Mouse (Mus musculus) midbrain, embryonic 14.5 days (tissue): ENCODE results near the gene Mapk10. TPM values are rescaled to one million over a fixed set of nuclear protein-coding genes. Genes with fewer than 3 reads are reported as not detected.

Source experiments
- ATAC-seq: fragments of 200-750 bp; cut with Nextera tagmentation; 2 replicates; pipeline ENCODE4 v1.8.0; 2017; ENCODE audit warnings: moderate number of reproducible peaks, moderate library complexity; ENCODE audit not compliant: low FRiP score, low TSS enrichment
- DNase-seq: peaks from one replicate; pipeline ENCODE4 v3.0.0-alpha.2; 2015
- H3K27ac ChIP-seq: fragments of 300-500 bp; sonication (generic); replicated peaks from 2 replicates; pipeline ENCODE4 v1.5.1; 2014; ENCODE audit warnings: mild to moderate bottlenecking, low read depth, low read length, moderate library complexity
- H3K27me3 ChIP-seq: fragments of 300-500 bp; sonication (generic); 2 replicates; pipeline ENCODE4 v1.6.1; 2014; ENCODE audit warnings: low read length, control low read depth, mixed read lengths; ENCODE audit not compliant: control insufficient read depth, insufficient read depth
- H3K36me3 ChIP-seq: fragments of 300-500 bp; sonication (generic); 2 replicates; pipeline ENCODE4 v1.6.1; 2014; ENCODE audit warnings: low read length, control low read depth; ENCODE audit not compliant: control insufficient read depth, insufficient read depth
- H3K4me1 ChIP-seq: fragments of 300-500 bp; sonication (generic); 2 replicates; pipeline ENCODE4 v1.6.1; 2014; ENCODE audit warnings: mild to moderate bottlenecking, antibody characterized with exemption, low read length, control low read depth; ENCODE audit not compliant: control insufficient read depth, insufficient read depth
- H3K4me2 ChIP-seq: fragments of 300-500 bp; sonication (generic); 2 replicates; pipeline ENCODE4 v1.6.1; 2014; ENCODE audit warnings: mild to moderate bottlenecking, low read length, moderate library complexity
- H3K4me3 ChIP-seq: fragments of 300-500 bp; sonication (generic); replicated peaks from 2 replicates; pipeline ENCODE4 v1.5.1; 2014; ENCODE audit warnings: low read depth, low read length
- H3K9ac ChIP-seq: fragments of 300-500 bp; sonication (generic); replicated peaks from 2 replicates; pipeline ENCODE4 v1.6.1; 2014; ENCODE audit warnings: mild to moderate bottlenecking, low read length, moderate library complexity
- H3K9me3 ChIP-seq: fragments of 300-500 bp; sonication (generic); 2 replicates; pipeline ENCODE4 v1.6.1; 2016; ENCODE audit warnings: low read length, control low read depth, mixed read lengths; ENCODE audit not compliant: control insufficient read depth
- WGBS: fragments of 180-500 bp; shearing (Covaris S2); extraction: QIAGEN DNeasy Blood & Tissue Kit; methylation state at CpG from one replicate; pipeline ENCODE4 v1.1.7; 2014; 5-methylcytosine and 5-hydroxymethylcytosine counted together
- polyA plus RNA-seq: library from polyadenylated mRNA; unstranded; fragments of >200 nt; fragmentation: Nextera tagmentation; extraction: Ambion mirVana; gene quantifications from 2 replicates; pipeline ENCODE4 v1.2.1, GENCODE M21; 2014

Mapk10 gene
- polyA plus RNA-seq, 1 experiment from 2014 or later = 132 TPM

GRCm38 (mm10) chr5:103177010-103177409 lies 34.1 kb downstream of the Mapk10 start:
- Histone ChIP-seq H3K4me3 (no peak overlapping the region), H3K9ac (no peak overlapping the region; the same call in 1 of the 2 replicates), H3K27ac (peak overlapping the region; percentile 79), H3K27me3 (no peaks in the 10 kb centered on the region), H3K9me3 (no peaks in the 10 kb centered on the region), H3K4me1 (peaks cover 17% of the 10 kb centered on the region), H3K36me3 (no peaks in the 10 kb centered on the region), H3K4me2 (peak overlapping the region; percentile 9; the same call in 1 of the 2 replicates)
- DNase-seq (peak; percentile 75), ATAC-seq (no peak)
- WGBS = 11% methylated on average over 5 of the region's 5 CpGs

- H3K27ac ChIP-seq = no peak overlapping the region
- H3K4me3 ChIP-seq = no peak overlapping the region
- WGBS = 88% methylated on average over 7 of the region's 7 CpGs
- H3K36me3 ChIP-seq = no peaks in the 10 kb centered on the region
- no peak overlapping the region for H3K4me2 ChIP-seq
- ATAC-seq = no peak
- DNase-seq = no peak
- H3K9me3 ChIP-seq = no peaks in the 10 kb centered on the region
- no peak overlapping the region for H3K9ac ChIP-seq
- H3K4me1 ChIP-seq = peaks cover 17% of the 10 kb centered on the region
- no peaks in the 10 kb centered on the region for H3K27me3 ChIP-seq
These were observed 35.1 kb downstream of the Mapk10 start for GRCm38 (mm10) chr5:103175989-103176388.

GRCm38 (mm10) chr5:103174607-103175006 lies 36.5 kb downstream of the Mapk10 start:
- no peak overlapping the region for H3K4me2 ChIP-seq
- H3K36me3 ChIP-seq = no peaks in the 10 kb centered on the region
- H3K27me3 ChIP-seq = no peaks in the 10 kb centered on the region
- peaks cover 17% of the 10 kb centered on the region for H3K4me1 ChIP-seq
- no peak overlapping the region for H3K4me3 ChIP-seq
- H3K27ac ChIP-seq = no peak overlapping the region; the same call in 1 of the 2 replicates
- H3K9ac ChIP-seq = no peak overlapping the region
- H3K9me3 ChIP-seq = 0 out of 2 replicates have a peak, but pooled peaks cover 3% of the 10 kb centered on the region
- ATAC-seq (no peak), DNase-seq (peak; percentile 39)
- WGBS = 45% methylated on average over 7 of the region's 7 CpGs

- Histone ChIP-seq H3K9me3 (0 out of 2 replicates have a peak, but pooled peaks cover 4% of the 10 kb centered on the region), H3K36me3 (no peaks in the 10 kb centered on the region), H3K4me2 (no peak overlapping the region), H3K9ac (no peak overlapping the region), H3K27me3 (no peaks in the 10 kb centered on the region), H3K27ac (no peak overlapping the region), H3K4me3 (no peak overlapping the region), H3K4me1 (peaks cover 7% of the 10 kb centered on the region; the same call in 1 of the 2 replicates)
- 81% methylated on average over 3 of the region's 3 CpGs for WGBS
- DNase-seq (no peak), ATAC-seq (no peak)
These were observed 39.9 kb downstream of the Mapk10 start for GRCm38 (mm10) chr5:103171207-103171606.

DNA sequence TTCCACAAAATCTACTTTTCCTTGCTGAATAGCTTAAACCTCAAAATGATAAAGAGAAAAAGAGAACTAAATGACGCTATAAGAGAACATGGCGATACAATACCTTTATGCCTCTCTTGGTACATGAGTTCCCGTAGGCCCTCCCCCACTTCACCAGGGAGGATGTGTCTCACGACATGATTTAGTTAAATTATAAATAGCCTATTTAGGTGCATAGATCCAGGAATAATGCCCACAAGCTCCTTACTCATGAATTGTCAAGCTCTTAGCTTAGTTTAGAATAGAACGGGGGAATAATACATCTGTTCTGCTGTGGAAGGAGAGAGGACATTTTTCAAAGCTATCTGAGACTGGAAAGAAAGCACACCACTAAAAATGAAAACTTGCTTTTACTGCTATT lies 43.8 kb downstream of the Mapk10 start:
- Histone ChIP-seq H3K4me2 (no peak overlapping the region), H3K27ac (0 out of 2 replicates have a peak overlapping the region, but pooled peaks have one; percentile 2), H3K4me1 (peaks cover 8% of the 10 kb centered on the region), H3K4me3 (no peak overlapping the region), H3K9ac (no peak overlapping the region), H3K36me3 (no peaks in the 10 kb centered on the region), H3K9me3 (0 out of 2 replicates have a peak, but pooled peaks cover 4% of the 10 kb centered on the region), H3K27me3 (no peaks in the 10 kb centered on the region)
- DNase-seq = no peak
- 62% methylated on average over 5 of the region's 5 CpGs for WGBS
- no peak for ATAC-seq

GRCm38 (mm10) chr5:103166755-103167154 lies 44.4 kb downstream of the Mapk10 start:
- no peak for ATAC-seq
- H3K4me3 ChIP-seq = no peak overlapping the region
- H3K27me3 ChIP-seq = no peaks in the 10 kb centered on the region
- H3K4me2 ChIP-seq = no peak overlapping the region
- no peak for DNase-seq
- WGBS = 76% methylated on average over 2 of the region's 2 CpGs
- no peak overlapping the region for H3K9ac ChIP-seq
- 0 out of 2 replicates have a peak, but pooled peaks cover 4% of the 10 kb centered on the region for H3K9me3 ChIP-seq
- no peak overlapping the region for H3K27ac ChIP-seq
- peaks cover 15% of the 10 kb centered on the region for H3K4me1 ChIP-seq
- no peaks in the 10 kb centered on the region for H3K36me3 ChIP-seq

DNA sequence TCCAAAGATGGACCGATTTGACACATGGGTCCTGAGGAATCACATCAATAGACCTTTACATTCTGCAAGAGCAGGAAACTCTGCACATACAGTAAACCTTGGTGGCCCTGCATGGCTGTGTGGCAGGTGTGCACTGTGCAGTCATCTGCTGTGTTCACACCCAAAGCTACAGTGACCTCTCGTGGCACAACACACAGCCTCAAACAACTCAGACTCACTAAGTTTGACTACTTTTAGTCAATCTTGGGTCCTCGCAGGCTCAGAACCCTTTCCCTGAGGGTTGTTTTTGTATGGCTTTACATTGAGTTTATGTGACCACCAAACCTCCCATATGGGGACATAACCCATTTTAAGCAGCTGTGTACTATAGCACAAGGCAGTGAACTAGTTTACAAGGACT lies 47.1 kb downstream of the Mapk10 start:
- WGBS = 94% methylated on average over 3 of the region's 3 CpGs
- no peak overlapping the region for H3K27ac ChIP-seq
- H3K4me1 ChIP-seq = peaks cover 35% of the 10 kb centered on the region
- no peak overlapping the region for H3K4me2 ChIP-seq
- H3K27me3 ChIP-seq = no peaks in the 10 kb centered on the region
- no peak overlapping the region for H3K9ac ChIP-seq
- no peaks in the 10 kb centered on the region for H3K9me3 ChIP-seq
- H3K36me3 ChIP-seq = no peaks in the 10 kb centered on the region
- no peak overlapping the region for H3K4me3 ChIP-seq
- ATAC-seq (no peak), DNase-seq (no peak)

GRCm38 (mm10) chr5:103161574-103161973 lies 49.6 kb downstream of the Mapk10 start:
- no peak for DNase-seq
- WGBS = 3% methylated on average over 3 of the region's 3 CpGs
- Histone ChIP-seq H3K4me3 (no peak overlapping the region), H3K4me1 (peaks cover 32% of the 10 kb centered on the region), H3K27ac (peak overlapping the region; percentile 89), H3K27me3 (no peaks in the 10 kb centered on the region), H3K9ac (no peak overlapping the region), H3K4me2 (peak overlapping the region; percentile 35), H3K9me3 (no peaks in the 10 kb centered on the region), H3K36me3 (no peaks in the 10 kb centered on the region)
- ATAC-seq = no peak

GRCm38 (mm10) chr5:103161196-103161540 lies 50.0 kb downstream of the Mapk10 start:
- 15% methylated on average over 1 of the region's 1 CpGs for WGBS
- Histone ChIP-seq H3K27me3 (no peaks in the 10 kb centered on the region), H3K4me1 (peaks cover 32% of the 10 kb centered on the region), H3K9me3 (no peaks in the 10 kb centered on the region), H3K4me2 (peak overlapping the region; percentile 35), H3K4me3 (no peak overlapping the region), H3K9ac (no peak overlapping the region), H3K36me3 (no peaks in the 10 kb centered on the region), H3K27ac (peak overlapping the region; percentile 89)
- DNase-seq = peak; percentile 89
- peak; percentile 92 for ATAC-seq
